Mouse (Mus musculus): ENCODE measurements around the gene Syt9. TPM values are rescaled to one million over a fixed set of nuclear protein-coding genes. Genes with fewer than 3 reads are reported as not detected.

The Syt9 gene
- total and polyA plus RNA-seq, 2 experiments from 2014 or later = 14.2 to 35.2 TPM

- Histone ChIP-seq H3K4me2 (ENCODE audit: low read depth, low read length, poor library complexity, severe bottlenecking) (no peak overlapping the region), H3K4me3 (ENCODE audit: low read depth, low read length) (no peak overlapping the region), H3K36me3 (ENCODE audit: insufficient read depth, low read length) (no peaks in the 10 kb centered on the region), H3K4me1 (ENCODE audit: insufficient read depth, low read length) (0 out of 2 replicates have a peak, but pooled peaks cover 4% of the 10 kb centered on the region), H3K9me3 (ENCODE audit: low read length) (no peaks in the 10 kb centered on the region), H3K27ac (ENCODE audit: low read depth, low read length) (no peak overlapping the region), H3K9ac (replicated peaks; ENCODE audit: low read length, poor library complexity, severe bottlenecking) (no peak overlapping the region), H3K27me3 (ENCODE audit: insufficient read depth, low read length) (no peaks in the 10 kb centered on the region)
- 70% methylated on average over 2 of the region's 2 CpGs for WGBS
- no peak for ATAC-seq (ENCODE audit: low FRiP score)
- TF ChIP-seq CTCF (IDR thresholded peaks at IDR 0.05) = no peak
- no peak for DNase-seq (ENCODE audit: low spot score)
Measured at GRCm38 (mm10) chr7:107392749-107393148, 22.2 kb downstream of the Syt9 start.

- H3K4me2 ChIP-seq (ENCODE audit: low read depth, low read length, poor library complexity, severe bottlenecking) = no peak overlapping the region
- H3K27ac ChIP-seq (ENCODE audit: low read depth, low read length) = no peak overlapping the region
- ATAC-seq (ENCODE audit: low FRiP score) (peak; percentile 49; the same call in 1 of the 2 replicates), DNase-seq (ENCODE audit: low spot score) (peak; percentile 81)
- no peaks in the 10 kb centered on the region for H3K9me3 ChIP-seq (ENCODE audit: low read length)
- no peaks in the 10 kb centered on the region for H3K27me3 ChIP-seq (ENCODE audit: insufficient read depth, low read length)
- no peak overlapping the region for H3K9ac ChIP-seq (replicated peaks; ENCODE audit: low read length, poor library complexity, severe bottlenecking)
- no peak for TF ChIP-seq CTCF (IDR thresholded peaks at IDR 0.05)
- no peak overlapping the region for H3K4me3 ChIP-seq (ENCODE audit: low read depth, low read length)
- H3K36me3 ChIP-seq (ENCODE audit: insufficient read depth, low read length) = no peaks in the 10 kb centered on the region
- no peaks in the 10 kb centered on the region for H3K4me1 ChIP-seq (ENCODE audit: insufficient read depth, low read length)
- 86% methylated on average over 15 of the region's 15 CpGs for WGBS
Measured at GRCm38 (mm10) chr7:107400061-107400799, 29.7 kb downstream of the Syt9 start.

- peak; percentile 36 for DNase-seq (ENCODE audit: low spot score)
- 81% methylated on average over 3 of the region's 3 CpGs for WGBS
Measured at GRCm38 (mm10) chr7:107403261-107403660, 32.7 kb downstream of the Syt9 start.

GRCm38 (mm10) chr7:107414928-107415327, 44.4 kb downstream of the Syt9 start:
- no peaks in the 10 kb centered on the region for H3K36me3 ChIP-seq (ENCODE audit: insufficient read depth, low read length)
- H3K27ac ChIP-seq (ENCODE audit: low read depth, low read length) = no peak overlapping the region
- H3K27me3 ChIP-seq (ENCODE audit: insufficient read depth, low read length) = no peaks in the 10 kb centered on the region
- DNase-seq (ENCODE audit: low spot score) = no peak
- H3K9ac ChIP-seq (replicated peaks; ENCODE audit: low read length, poor library complexity, severe bottlenecking) = no peak overlapping the region
- H3K9me3 ChIP-seq (ENCODE audit: low read length) = no peaks in the 10 kb centered on the region
- H3K4me2 ChIP-seq (ENCODE audit: low read depth, low read length, poor library complexity, severe bottlenecking) = no peak overlapping the region
- H3K4me1 ChIP-seq (ENCODE audit: insufficient read depth, low read length) = no peaks in the 10 kb centered on the region
- 88% methylated on average over 6 of the region's 6 CpGs for WGBS
- H3K4me3 ChIP-seq (ENCODE audit: low read depth, low read length) = no peak overlapping the region
- ATAC-seq (ENCODE audit: low FRiP score) = no peak
- TF ChIP-seq CTCF (IDR thresholded peaks at IDR 0.05) = no peak

More at GRCm38 (mm10) chr7:107403261-107403660, 32.7 kb downstream of the Syt9 start:
- Histone ChIP-seq H3K4me3 (ENCODE audit: low read depth, low read length) (no peak overlapping the region), H3K4me1 (ENCODE audit: insufficient read depth, low read length) (no peaks in the 10 kb centered on the region), H3K27ac (ENCODE audit: low read depth, low read length) (no peak overlapping the region), H3K36me3 (ENCODE audit: insufficient read depth, low read length) (no peaks in the 10 kb centered on the region), H3K27me3 (ENCODE audit: insufficient read depth, low read length) (no peaks in the 10 kb centered on the region), H3K9ac (replicated peaks; ENCODE audit: low read length, poor library complexity, severe bottlenecking) (no peak overlapping the region), H3K9me3 (ENCODE audit: low read length) (no peaks in the 10 kb centered on the region), H3K4me2 (ENCODE audit: low read depth, low read length, poor library complexity, severe bottlenecking) (no peak overlapping the region)
- ATAC-seq (ENCODE audit: low FRiP score) = no peak
- no peak for TF ChIP-seq CTCF (IDR thresholded peaks at IDR 0.05)

GRCm38 (mm10) chr7:107417043-107417850, 46.7 kb downstream of the Syt9 start:
- Histone ChIP-seq H3K36me3 (ENCODE audit: insufficient read depth, low read length) (no peaks in the 10 kb centered on the region), H3K4me1 (ENCODE audit: insufficient read depth, low read length) (no peaks in the 10 kb centered on the region), H3K9ac (replicated peaks; ENCODE audit: low read length, poor library complexity, severe bottlenecking) (no peak overlapping the region), H3K9me3 (ENCODE audit: low read length) (no peaks in the 10 kb centered on the region), H3K4me2 (ENCODE audit: low read depth, low read length, poor library complexity, severe bottlenecking) (no peak overlapping the region), H3K27ac (ENCODE audit: low read depth, low read length) (no peak overlapping the region), H3K4me3 (ENCODE audit: low read depth, low read length) (no peak overlapping the region), H3K27me3 (ENCODE audit: insufficient read depth, low read length) (no peaks in the 10 kb centered on the region)
- WGBS = 68% methylated on average over 3 of the region's 3 CpGs
- ATAC-seq (ENCODE audit: low FRiP score) = no peak
- no peak for TF ChIP-seq CTCF (IDR thresholded peaks at IDR 0.05)
- DNase-seq (ENCODE audit: low spot score) = no peak

- no peaks in the 10 kb centered on the region for H3K9me3 ChIP-seq (ENCODE audit: low read length)
- H3K4me2 ChIP-seq (ENCODE audit: low read depth, low read length, poor library complexity, severe bottlenecking) = no peak overlapping the region
- TF ChIP-seq CTCF (IDR thresholded peaks at IDR 0.05) = no peak
- no peaks in the 10 kb centered on the region for H3K27me3 ChIP-seq (ENCODE audit: insufficient read depth, low read length)
- DNase-seq (ENCODE audit: low spot score) = no peak
- no peaks in the 10 kb centered on the region; the same call in 1 of the 2 replicates for H3K36me3 ChIP-seq (ENCODE audit: insufficient read depth, low read length)
- no peak overlapping the region for H3K4me3 ChIP-seq (ENCODE audit: low read depth, low read length)
- H3K9ac ChIP-seq (replicated peaks; ENCODE audit: low read length, poor library complexity, severe bottlenecking) = no peak overlapping the region
- WGBS = 86% methylated on average over 3 of the region's 3 CpGs
- no peaks in the 10 kb centered on the region for H3K4me1 ChIP-seq (ENCODE audit: insufficient read depth, low read length)
- ATAC-seq (ENCODE audit: low FRiP score) = no peak
- H3K27ac ChIP-seq (ENCODE audit: low read depth, low read length) = no peak overlapping the region
Measured at GRCm38 (mm10) chr7:107437381-107437780, 66.9 kb downstream of the Syt9 start.

All from midbrain, postnatal 0 days (tissue).